Mouse (Mus musculus) mature B cell (primary cell): ENCODE results near the gene Hspbap1.

ENCODE experiments used
- in situ Hi-C: fragments of 300-500 bp; cut with MboI; formaldehyde crosslinking; loops from 2 replicates; pipeline ENCODE4 v1.14.3; 2019

Hspbap1 gene

GRCm38 (mm10) chr16:35763590-35764296 lies 6.4 kb upstream of the Hspbap1 start:
- in situ Hi-C loops: no loop called here

DNA sequence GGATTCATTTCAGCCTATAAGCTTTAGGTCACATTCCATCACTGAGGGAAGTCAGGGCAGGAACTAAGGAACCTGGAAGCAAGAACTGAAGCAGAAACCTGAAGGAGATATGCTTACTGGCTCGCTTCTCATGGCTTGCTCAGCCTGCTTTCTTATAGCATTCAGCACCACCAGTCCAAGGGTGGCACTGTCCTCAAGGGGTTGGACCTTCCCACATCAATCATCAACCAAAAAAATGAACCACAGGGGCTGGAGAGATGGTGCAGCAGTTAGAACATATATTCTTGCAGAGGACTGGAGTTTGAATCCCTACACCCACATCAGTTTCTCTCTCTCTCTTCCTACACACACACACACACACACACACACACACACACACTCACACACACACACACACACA lies 5.2 kb upstream of the Hspbap1 start:
- in situ Hi-C loops: no loop called here

DNA sequence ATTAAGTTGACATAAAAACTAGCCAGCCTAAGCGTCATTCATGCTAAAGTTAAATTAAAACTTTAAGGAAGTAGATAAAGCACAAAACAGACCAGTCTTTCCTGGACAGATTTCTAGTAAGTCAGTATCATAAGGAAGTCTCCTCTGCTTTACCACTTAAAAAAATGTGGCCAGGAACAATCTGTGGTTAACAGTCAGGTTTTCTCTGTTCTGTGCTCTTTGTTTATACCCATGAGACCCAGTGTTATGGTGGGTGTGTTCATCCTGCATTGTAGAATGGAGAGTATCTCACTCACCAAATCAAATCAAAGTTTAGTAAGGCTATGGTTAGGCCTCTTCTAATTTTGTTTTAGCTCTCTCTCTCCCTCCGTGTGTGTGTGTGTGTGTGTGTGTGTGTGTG lies 4.7 kb upstream of the Hspbap1 start:
- in situ Hi-C loops: no loop called here

DNA sequence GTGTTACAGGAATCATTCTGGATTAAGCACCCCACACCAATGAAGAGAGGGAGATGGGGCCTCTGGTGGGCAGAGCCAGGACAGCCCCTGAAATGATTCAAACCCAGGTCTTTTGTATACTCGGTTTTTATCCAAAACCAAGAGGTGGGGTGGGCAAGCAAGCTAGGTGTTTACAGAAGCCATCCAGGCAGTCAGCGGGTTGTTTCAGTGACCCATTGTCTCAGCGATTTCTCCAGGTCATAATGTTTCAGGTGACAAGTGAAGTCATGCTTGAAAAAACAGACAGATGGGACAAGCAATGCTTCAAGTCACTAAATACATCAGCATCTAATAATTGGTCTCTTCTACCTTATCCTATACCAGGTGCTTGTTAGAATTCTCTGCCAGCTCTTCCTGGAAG lies 3.8 kb upstream of the Hspbap1 start:
- in situ Hi-C loops: no loop called here

- in situ Hi-C loops: no loop called here
These were observed 1.7 kb upstream of the Hspbap1 start for GRCm38 (mm10) chr16:35768469-35768784.

- in situ Hi-C loops: no loop called here
These were observed 1.2 kb upstream of the Hspbap1 start, which contains the start of gene Dirc2 for GRCm38 (mm10) chr16:35768785-35769642. TSS of gene Dirc2 (minus strand) at chr16:35769356.

DNA sequence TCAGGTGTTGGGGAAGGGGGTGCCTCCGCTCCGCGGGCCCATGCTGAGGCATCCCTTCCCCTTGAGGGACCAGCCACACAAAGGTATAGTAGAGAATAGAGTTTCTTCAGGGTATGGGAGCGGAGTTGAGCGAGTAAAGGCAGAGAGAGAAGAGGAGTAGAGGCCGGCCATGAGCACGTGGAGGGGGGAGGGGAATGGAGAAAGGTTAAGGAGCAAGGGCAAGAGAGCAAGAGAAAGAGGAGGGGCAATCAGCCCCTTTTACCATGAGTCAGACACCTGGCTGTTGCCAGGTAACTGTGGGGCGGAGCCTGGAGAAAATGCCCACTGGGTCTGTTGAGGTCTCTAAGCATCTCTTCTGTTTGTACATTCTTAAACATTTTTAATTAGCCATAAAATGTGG lies 966 bp downstream of the Hspbap1 start:
- in situ Hi-C loops: no loop called here

DNA sequence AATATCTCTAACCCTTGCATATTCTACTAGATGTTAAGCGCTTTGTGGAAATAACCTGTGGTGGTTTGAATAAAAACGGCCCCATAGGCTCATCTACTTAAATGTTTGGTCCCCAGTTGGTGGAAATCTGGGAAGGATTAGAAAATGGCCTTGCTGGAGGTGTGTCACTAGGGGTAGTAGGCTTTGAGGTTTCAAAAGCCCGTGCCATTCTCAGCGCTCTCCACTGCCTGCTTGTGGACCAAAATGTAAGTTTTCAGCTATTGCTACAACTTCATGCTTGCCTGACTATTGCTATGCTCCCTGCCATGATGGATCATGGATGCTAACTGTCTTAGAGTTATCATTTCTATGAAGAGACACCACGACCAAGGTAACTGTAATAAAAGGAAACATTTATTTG lies 1.4 kb downstream of the Hspbap1 start:
- in situ Hi-C loops: no loop called here

DNA sequence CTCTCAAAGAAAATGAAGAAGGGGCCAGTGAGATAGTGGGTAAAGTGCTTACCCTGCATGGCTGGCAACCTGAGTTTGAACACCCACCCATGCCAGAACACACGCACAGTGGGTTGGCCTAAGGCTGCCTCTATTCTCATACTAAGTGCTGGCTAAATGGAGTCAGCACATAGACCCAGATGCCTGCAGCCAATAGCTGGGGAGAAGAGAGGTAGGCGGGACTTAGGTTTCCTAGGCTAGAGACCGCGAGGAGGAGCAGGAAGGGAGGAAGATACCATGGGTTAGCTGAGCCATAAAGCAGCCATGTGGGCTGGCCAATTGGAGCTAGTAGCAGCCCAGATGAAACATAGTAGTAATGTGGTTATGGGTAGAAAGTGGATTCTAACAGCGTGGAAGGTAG lies 2.4 kb downstream of the Hspbap1 start:
- in situ Hi-C loops: no loop called here

- in situ Hi-C loops: no loop called here
These were observed 5.7 kb downstream of the Hspbap1 start for GRCm38 (mm10) chr16:35775835-35776234.

GRCm38 (mm10) chr16:35776737-35777136 lies 6.6 kb downstream of the Hspbap1 start:
- in situ Hi-C loops: no loop called here

- in situ Hi-C loops: no loop called here
These were observed 7.6 kb downstream of the Hspbap1 start for GRCm38 (mm10) chr16:35777768-35778167.

DNA sequence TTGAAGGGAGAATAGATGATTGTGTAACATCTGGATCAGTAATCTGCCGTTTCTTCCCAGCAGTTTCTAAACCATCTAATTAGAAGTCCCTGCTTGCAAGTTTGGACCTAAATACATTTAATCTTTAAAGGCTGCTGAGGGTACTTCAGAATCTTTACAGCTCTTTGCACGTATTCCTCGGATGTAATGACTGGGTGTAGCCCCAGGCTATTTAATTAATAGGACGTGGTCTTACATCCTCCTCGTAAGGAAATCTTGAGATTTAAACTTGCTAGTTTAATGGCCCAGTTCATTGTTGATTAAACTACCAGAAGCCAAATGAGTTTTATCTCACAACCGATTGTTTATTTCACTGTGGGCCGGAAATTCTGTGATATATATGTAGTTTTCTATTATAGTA lies 9.5 kb downstream of the Hspbap1 start:
- in situ Hi-C loops: no loop called here

DNA sequence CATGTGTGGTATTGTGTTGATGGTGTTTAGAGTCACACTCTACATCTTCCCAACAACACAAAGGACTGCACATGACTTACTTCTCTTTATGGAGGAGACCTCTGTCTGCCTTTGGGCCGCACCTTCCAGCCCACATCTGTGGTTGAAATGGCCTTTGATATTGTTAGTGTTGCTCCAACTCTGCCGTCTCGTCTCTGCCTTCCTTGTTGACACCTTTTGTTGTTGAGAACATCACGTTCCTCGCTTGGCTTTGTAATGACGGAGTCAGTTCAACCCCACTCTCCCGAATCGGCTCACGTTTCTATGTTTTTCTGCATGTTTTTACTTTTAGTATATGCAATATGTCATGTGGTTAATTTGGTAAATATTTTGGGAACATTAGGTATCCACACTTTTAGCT lies 10.9 kb downstream of the Hspbap1 start:
- in situ Hi-C loops: no loop called here

DNA sequence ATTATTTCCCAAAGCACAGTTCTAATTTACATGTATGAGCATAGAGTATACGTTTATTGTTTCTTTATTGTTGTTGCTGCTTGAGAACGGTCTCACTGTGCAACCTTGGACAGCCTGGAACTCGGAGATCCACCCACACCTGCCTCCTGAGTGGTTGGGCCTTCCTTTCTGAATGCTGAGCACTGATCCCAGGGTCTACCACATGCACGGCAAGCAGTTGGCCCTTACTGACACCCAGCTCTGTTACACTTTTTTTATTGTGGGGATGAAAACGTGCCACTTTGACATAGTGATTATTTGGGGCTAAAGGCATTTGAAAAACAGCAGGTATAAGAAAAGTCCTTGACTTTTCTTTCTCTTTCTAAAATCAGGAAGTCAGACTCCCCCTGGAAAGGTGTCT lies 11.5 kb downstream of the Hspbap1 start:
- in situ Hi-C loops: no loop called here

GRCm38 (mm10) chr16:35782451-35783206 lies 12.5 kb downstream of the Hspbap1 start:
- in situ Hi-C loops: no loop called here

DNA sequence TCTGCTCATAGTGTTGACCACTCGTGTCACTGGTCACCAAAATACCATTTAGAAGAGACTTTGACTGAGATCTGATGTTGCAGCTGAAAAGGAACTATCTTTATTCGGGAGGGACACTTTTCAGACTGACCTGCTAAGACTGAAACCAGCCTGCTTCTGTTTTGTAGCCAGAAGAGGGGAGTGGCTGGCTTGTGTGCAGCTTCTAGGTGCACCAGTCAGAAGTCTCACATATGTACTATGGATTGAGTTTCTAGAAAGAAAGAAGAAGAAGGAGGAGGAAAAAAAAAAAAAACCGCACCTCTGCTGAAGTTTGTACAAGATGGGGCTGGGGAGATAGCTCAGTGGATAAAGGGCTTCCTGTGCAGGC lies 13.0 kb downstream of the Hspbap1 start:
- in situ Hi-C loops: no loop called here

GRCm38 (mm10) chr16:35784134-35784725 lies 14.1 kb downstream of the Hspbap1 start:
- in situ Hi-C loops: no loop called here

DNA sequence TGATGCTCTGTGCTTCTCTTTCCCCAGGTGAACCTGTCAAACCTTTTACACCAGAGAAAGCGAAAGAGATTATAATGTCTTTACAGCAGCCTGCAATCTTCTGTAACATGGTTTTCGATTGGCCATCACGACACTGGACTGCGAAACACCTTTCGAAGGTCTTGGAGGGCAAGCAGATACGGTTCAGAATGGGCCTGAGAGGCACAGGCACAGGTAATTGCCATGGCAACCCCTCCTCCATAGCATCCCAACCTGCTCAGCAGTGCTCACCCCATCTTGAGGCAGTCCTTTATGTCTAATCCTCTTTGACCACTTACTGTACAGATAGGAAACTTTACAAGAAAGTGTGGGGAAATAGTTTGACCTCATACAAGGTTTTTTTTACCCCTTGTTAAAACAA lies 17.0 kb downstream of the Hspbap1 start:
- in situ Hi-C loops: no loop called here

DNA sequence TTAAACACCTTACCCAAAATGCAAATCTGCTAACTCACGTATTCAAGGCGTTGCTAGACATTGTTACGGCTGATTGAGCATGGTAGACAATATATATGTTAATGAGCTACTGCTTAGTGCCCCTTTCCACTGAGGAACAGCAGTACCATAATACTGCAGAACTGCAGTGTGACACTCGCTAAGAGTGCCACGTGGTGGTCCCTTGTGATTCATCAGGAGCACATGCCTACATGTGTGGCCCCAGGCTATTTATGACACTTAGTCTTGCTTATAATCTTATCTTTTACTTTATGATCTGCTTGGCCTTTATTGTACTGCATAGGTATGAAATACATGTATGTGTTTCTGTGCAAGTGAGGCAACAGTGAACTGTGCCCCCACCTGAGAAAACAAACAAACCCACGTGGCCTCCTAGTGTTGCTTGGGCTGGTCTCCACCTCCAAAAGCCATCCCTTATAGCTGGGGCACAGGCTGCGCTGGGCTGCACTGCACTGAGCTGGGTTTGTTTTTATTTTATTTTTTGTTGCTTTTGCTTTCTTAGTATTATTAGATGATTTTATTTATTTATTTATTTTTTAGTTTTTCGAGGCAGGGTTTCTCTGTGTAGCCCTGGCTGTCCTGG lies 17.5 kb downstream of the Hspbap1 start:
- in situ Hi-C loops: no loop called here

GRCm38 (mm10) chr16:35788330-35788729 lies 18.2 kb downstream of the Hspbap1 start:
- in situ Hi-C loops: no loop called here

DNA sequence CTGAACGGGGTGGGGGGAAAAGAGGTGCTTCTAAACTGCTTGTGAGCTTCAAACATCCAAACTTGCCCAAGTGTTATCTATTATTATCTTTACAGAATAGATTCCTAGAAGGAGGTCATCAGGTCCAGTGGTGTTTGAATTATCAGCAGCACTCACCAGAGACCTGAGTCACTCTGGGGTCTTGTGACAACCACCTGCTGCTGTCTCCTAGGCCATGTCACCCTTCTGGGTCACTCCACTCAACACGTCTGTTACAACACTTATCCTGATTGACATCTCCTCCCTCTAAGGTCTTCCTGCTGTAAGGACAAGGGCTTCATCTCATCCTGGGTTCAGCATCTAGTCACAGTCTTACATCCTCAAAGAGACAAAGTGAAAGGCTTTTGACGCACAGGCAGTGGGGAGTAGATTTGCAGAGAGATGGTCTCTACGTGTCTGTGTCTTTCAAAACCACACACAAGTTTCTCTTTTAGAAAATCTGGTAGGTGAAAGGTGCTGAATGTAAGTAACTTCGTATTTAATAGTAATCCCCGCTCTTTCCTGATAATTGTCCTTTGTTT lies 21.9 kb downstream of the Hspbap1 start:
- in situ Hi-C loops: no loop called here
